Mouse (Mus musculus) liver, embryonic 14.5 days (tissue): ENCODE results near the gene Olfr657. TPM values are rescaled to one million over a fixed set of nuclear protein-coding genes. Genes with fewer than 3 reads are reported as not detected.

ENCODE experiments used
- ATAC-seq: fragments of 200-750 bp; cut with Nextera tagmentation; 2 replicates; pipeline ENCODE4 v1.8.0; 2017; ENCODE audit warnings: moderate number of reproducible peaks, mild to moderate bottlenecking, moderate library complexity; ENCODE audit not compliant: insufficient read depth
- DNase-seq, 3 experiments: peaks; one replicate each; pipeline ENCODE4 v3.0.0-alpha.2; 2012 to 2013; ENCODE audit warnings: low read depth in 3 of 3, low spot score in 3 of 3
- H3K27ac ChIP-seq: fragments of 300-500 bp; sonication (generic); 2 replicates; pipeline ENCODE4 v1.5.1; 2014; ENCODE audit warnings: moderate library complexity, mild to moderate bottlenecking, control low read depth, inconsistent platforms
- H3K27me3 ChIP-seq: fragments of 300-500 bp; sonication (generic); 2 replicates; pipeline ENCODE4 v1.6.1; 2014; ENCODE audit warnings: mild to moderate bottlenecking, low read length, moderate library complexity; ENCODE audit not compliant: control insufficient read depth, insufficient read depth
- H3K36me3 ChIP-seq: fragments of 300-500 bp; sonication (generic); replicated peaks from 2 replicates; pipeline ENCODE4 v1.6.1; 2014; ENCODE audit warnings: low read depth; ENCODE audit not compliant: control insufficient read depth, insufficient read depth
- H3K4me1 ChIP-seq, 2 experiments: fragments of 200-500 bp in 1 of 2; fragments of 300-500 bp in 1 of 2; sonication (generic) in 1 of 2; replicated peaks; 2 replicates each; pipeline ENCODE4 v1.6.1; 2012 to 2014; ENCODE audit warnings: antibody characterized with exemption in 1 of 2, inconsistent platforms in 1 of 2, low read length in 1 of 2; ENCODE audit not compliant: control insufficient read depth in 2 of 2, insufficient read depth in 2 of 2
- H3K4me2 ChIP-seq: fragments of 300-500 bp; sonication (generic); 2 replicates; pipeline ENCODE4 v1.6.1; 2014; ENCODE audit warnings: low read depth, mild to moderate bottlenecking, control low read depth, moderate library complexity
- H3K4me3 ChIP-seq, 2 experiments: fragments of 200-500 bp in 1 of 2; fragments of 300-500 bp in 1 of 2; sonication (generic) in 1 of 2; 2 replicates each; pipeline ENCODE4 v1.5.1; 2012 to 2014; ENCODE audit warnings: low read depth in 2 of 2, low read length in 2 of 2, mild to moderate bottlenecking in 2 of 2, control low read depth in 1 of 2, inconsistent platforms in 1 of 2, moderate library complexity in 1 of 2; ENCODE audit not compliant: insufficient read depth in 1 of 2
- H3K9ac ChIP-seq: fragments of 300-500 bp; sonication (generic); replicated peaks from 2 replicates; pipeline ENCODE4 v1.6.1; 2014; ENCODE audit warnings: mild to moderate bottlenecking, control low read depth, moderate library complexity
- H3K9me3 ChIP-seq: fragments of 300-500 bp; sonication (generic); 2 replicates; pipeline ENCODE4 v1.6.1; 2016; ENCODE audit warnings: low read length, mixed read lengths; ENCODE audit not compliant: control insufficient read depth
- CTCF ChIP-seq: IDR thresholded peaks from 2 replicates; pipeline ENCODE4 v1.5.1; 2016; ENCODE audit warnings: antibody characterized with exemption, low read depth, control low read depth
- EP300 ChIP-seq: IDR thresholded peaks from 2 replicates; pipeline ENCODE4 v1.6.1; 2016; ENCODE audit warnings: antibody characterized with exemption, low read depth
- WGBS: fragments of 180-500 bp; shearing (Covaris S2); extraction: QIAGEN DNeasy Blood & Tissue Kit; methylation state at CpG from one replicate; pipeline ENCODE4 v1.1.7; 2014; ENCODE audit not compliant: insufficient replicate concordance; 5-methylcytosine and 5-hydroxymethylcytosine counted together
- polyA plus RNA-seq, 2 experiments: library from polyadenylated mRNA; depleted of rRNA in 1 of 2; stranded (reverse) in 1 of 2; unstranded in 1 of 2; fragments of >200 nt; fragmentation: Nextera tagmentation in 1 of 2; extraction: Ambion mirVana in 1 of 2; gene quantifications; 2 replicates each; pipeline versions ENCODE4 v1.2.1 to v1.2.3; 2012 to 2014

The Olfr657 gene
- polyA plus RNA-seq (2012; rRNA removed) (not detected in 2 replicates), polyA plus RNA-seq (2014; fragmentation: Nextera tagmentation; extraction: Ambion mirVana) (not detected in 2 replicates)

- H3K9ac ChIP-seq = no peak within 1 kb of the TSS
- TF ChIP-seq EP300 (no peak), CTCF (no peak)
- no peaks in the 10 kb centered on the region for H3K9me3 ChIP-seq
- H3K4me3 ChIP-seq = no peak within 1 kb of the TSS
- no peaks in the 10 kb centered on the region for H3K36me3 ChIP-seq
- H3K4me1 ChIP-seq = no peaks in the 10 kb centered on the region
- H3K27me3 ChIP-seq = no peaks in the 10 kb centered on the region
- H3K27ac ChIP-seq = no peak within 1 kb of the TSS
- DNase-seq = no peak
- no peak within 1 kb of the TSS for H3K4me2 ChIP-seq
- ATAC-seq = no peak
Measured at GRCm38 (mm10) chr7:104624494-104624893, at the start of gene Olfr657. Gene Olfr657, plus strand, starts transcription at chr7:104624794.

DNA sequence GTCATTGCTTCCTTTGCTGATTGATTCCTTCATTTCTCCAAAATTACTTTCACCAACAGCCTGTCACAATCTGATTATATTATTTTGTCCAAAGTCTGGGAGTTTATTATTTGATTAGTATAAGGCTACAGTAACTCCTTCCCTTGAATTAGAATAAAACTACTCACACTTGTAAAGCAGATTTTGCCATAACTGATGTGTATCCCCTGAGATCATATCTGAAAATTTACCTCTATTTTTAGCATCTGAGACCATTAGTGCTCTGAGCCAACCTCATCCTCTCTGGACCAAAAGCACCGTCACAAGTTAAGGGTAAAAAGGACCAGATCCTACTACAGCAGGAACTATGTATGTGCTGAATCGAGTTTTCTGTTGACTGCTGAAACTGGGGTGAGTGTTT, 47.6 kb upstream of the Olfr657 start, which contains the start of gene Olfr653:
TSS of gene Olfr653 (plus strand) at position 301 of the 400 bp plus-strand sequence.
- DNase-seq (no peak), ATAC-seq (no peak)
- no peaks in the 10 kb centered on the region for H3K27me3 ChIP-seq
- no peaks in the 10 kb centered on the region for H3K4me1 ChIP-seq
- no peak within 1 kb of the TSS for H3K4me3 ChIP-seq
- TF ChIP-seq CTCF = no peak
- TF ChIP-seq EP300 = no peak
- no peak within 1 kb of the TSS for H3K9ac ChIP-seq
- no peaks in the 10 kb centered on the region for H3K36me3 ChIP-seq
- H3K27ac ChIP-seq = no peak within 1 kb of the TSS
- no peak within 1 kb of the TSS for H3K4me2 ChIP-seq
- no peaks in the 10 kb centered on the region for H3K9me3 ChIP-seq
- WGBS = 39% methylated on average over 2 of the region's 2 CpGs

- Histone ChIP-seq H3K4me3 (no peak overlapping the region), H3K9me3 (no peaks in the 10 kb centered on the region), H3K27ac (no peak overlapping the region), H3K4me2 (no peak overlapping the region), H3K27me3 (no peaks in the 10 kb centered on the region), H3K9ac (no peak overlapping the region), H3K4me1 (no peaks in the 10 kb centered on the region), H3K36me3 (no peaks in the 10 kb centered on the region)
- no peak for DNase-seq
- 52% methylated on average over 4 of the region's 4 CpGs for WGBS
- no peak for TF ChIP-seq CTCF
- no peak for TF ChIP-seq EP300
- no peak for ATAC-seq
Measured at GRCm38 (mm10) chr7:104580846-104581245, 43.7 kb upstream of the Olfr657 start.

GRCm38 (mm10) chr7:104581429-104581828, 43.2 kb upstream of the Olfr657 start:
- H3K4me2 ChIP-seq = no peak overlapping the region
- H3K36me3 ChIP-seq = no peaks in the 10 kb centered on the region
- TF ChIP-seq CTCF = no peak
- no peak overlapping the region for H3K4me3 ChIP-seq
- no peak for DNase-seq
- no peak overlapping the region for H3K27ac ChIP-seq
- no peaks in the 10 kb centered on the region for H3K27me3 ChIP-seq
- no peak overlapping the region for H3K9ac ChIP-seq
- 63% methylated on average over 4 of the region's 4 CpGs for whole genome bisulfite sequencing
- no peaks in the 10 kb centered on the region for H3K4me1 ChIP-seq
- ATAC-seq = no peak
- H3K9me3 ChIP-seq = no peaks in the 10 kb centered on the region

GRCm38 (mm10) chr7:104586725-104587124, 37.9 kb upstream of the Olfr657 start, which contains the start of gene Olfr654:
Gene Olfr654, plus strand, starts transcription at chr7:104587025.
- no peak within 1 kb of the TSS for H3K4me3 ChIP-seq
- DNase-seq (no peak), ATAC-seq (no peak)
- no peaks in the 10 kb centered on the region for H3K27me3 ChIP-seq
- TF ChIP-seq CTCF (no peak), EP300 (no peak)
- H3K36me3 ChIP-seq = no peaks in the 10 kb centered on the region
- no peak within 1 kb of the TSS for H3K27ac ChIP-seq
- no peak within 1 kb of the TSS for H3K9ac ChIP-seq
- H3K9me3 ChIP-seq = no peaks in the 10 kb centered on the region
- H3K4me1 ChIP-seq = no peaks in the 10 kb centered on the region
- H3K4me2 ChIP-seq = no peak within 1 kb of the TSS
- WGBS = 56% methylated on average over 4 of the region's 4 CpGs
